Mouse (Mus musculus): Measurements from ENCODE around the gene Cyp4a31.
"Not testable (repeated sequence)": the region's sequence is repeated elsewhere in the genome, so short reads cannot be mapped to it uniquely, and the experiment has no call there.

The Cyp4a31 gene

GRCm38 (mm10) chr4:115563401-115563800 is at the start of gene Cyp4a31:
Gene Cyp4a31, plus strand, starts transcription at chr4:115563649.
- DNase-seq = no peak

- DNase-seq = not testable (repeated sequence)
These were observed 49.5 kb upstream of the Cyp4a31 start for GRCm38 (mm10) chr4:115513964-115514363.

- DNase-seq = not testable (repeated sequence)
These were observed 45.4 kb upstream of the Cyp4a31 start, which contains the start of gene Cyp4a10 for GRCm38 (mm10) chr4:115518000-115518399. Gene Cyp4a10, plus strand, starts transcription at chr4:115518264.

- no peak for DNase-seq
These were observed 44.0 kb upstream of the Cyp4a31 start for GRCm38 (mm10) chr4:115519444-115519843.

- no peak for DNase-seq
These were observed 41.7 kb upstream of the Cyp4a31 start for GRCm38 (mm10) chr4:115521766-115522165.

- DNase-seq = no peak
These were observed 18.3 kb upstream of the Cyp4a31 start for GRCm38 (mm10) chr4:115545101-115545500.

GRCm38 (mm10) chr4:115546141-115546828 is 17.2 kb upstream of the Cyp4a31 start:
- DNase-seq = no peak

- no peak for DNase-seq
These were observed 10.7 kb upstream of the Cyp4a31 start for GRCm38 (mm10) chr4:115552726-115553125.

- no peak for DNase-seq
These were observed 7.9 kb upstream of the Cyp4a31 start for GRCm38 (mm10) chr4:115555513-115555912.

GRCm38 (mm10) chr4:115557861-115558561 is 5.4 kb upstream of the Cyp4a31 start:
- DNase-seq = no peak

- DNase-seq = not testable (repeated sequence)
These were observed 2.2 kb upstream of the Cyp4a31 start for GRCm38 (mm10) chr4:115561236-115561635.

GRCm38 (mm10) chr4:115564469-115565225 is 1.2 kb downstream of the Cyp4a31 start:
- not testable (repeated sequence) for DNase-seq

GRCm38 (mm10) chr4:115575255-115575654 is 11.8 kb downstream of the Cyp4a31 start:
- DNase-seq = no peak

GRCm38 (mm10) chr4:115575776-115576175 is 12.3 kb downstream of the Cyp4a31 start:
- DNase-seq = no peak

- no peak for DNase-seq
These were observed 19.6 kb downstream of the Cyp4a31 start for GRCm38 (mm10) chr4:115583036-115583435.

- DNase-seq = no peak
These were observed 32.9 kb downstream of the Cyp4a31 start for GRCm38 (mm10) chr4:115596357-115596756.

GRCm38 (mm10) chr4:115596824-115597336 is 33.4 kb downstream of the Cyp4a31 start:
- no peak for DNase-seq

- DNase-seq = not testable (repeated sequence)
These were observed 37.2 kb downstream of the Cyp4a31 start, which contains the start of gene Cyp4a32 for GRCm38 (mm10) chr4:115600611-115601010. Gene Cyp4a32, plus strand, starts transcription at chr4:115600969.

- DNase-seq = no peak
These were observed 50.6 kb downstream of the Cyp4a31 start for GRCm38 (mm10) chr4:115614005-115614404.

GRCm38 (mm10) chr4:115625560-115625959 is 62.1 kb downstream of the Cyp4a31 start:
- not testable (repeated sequence) for DNase-seq
